Mouse (Mus musculus) gastrocnemius, adult 2 months (tissue): ENCODE data around the gene H2-M10.2. TPM values are rescaled to one million over a fixed set of nuclear protein-coding genes. Genes with fewer than 3 reads are reported as not detected.
A peak's percentile ranks its signal among the peaks of the same experiment; 100 is the strongest.

Experiments
- DNase-seq: peaks from one replicate; pipeline ENCODE4 v3.0.0; 2022
- H3K27ac ChIP-seq: fragments of 200-600 bp; 2 replicates; pipeline ENCODE4 v1.8.1; 2022; ENCODE audit warnings: mild to moderate bottlenecking
- H3K4me3 ChIP-seq: fragments of 200-600 bp; 2 replicates; pipeline ENCODE4 v1.8.1; 2022; ENCODE audit warnings: mild to moderate bottlenecking, moderate library complexity
- CTCF ChIP-seq: fragments of 200-600 bp; IDR thresholded peaks from 2 replicates; pipeline ENCODE4 v1.8.1; 2022; ENCODE audit warnings: antibody characterized with exemption, mild to moderate bottlenecking, moderate library complexity
- intact Hi-C: fragments of 180-260 bp; cut with DNase I; formaldehyde crosslinking; loops from one replicate; pipeline ENCODE4 v1.15.1; 2025
- total RNA-seq, 2 experiments: library from RNA; stranded (reverse); gene quantifications; 2 replicates each; pipeline ENCODE4 v1.2.3; 2021

Gene H2-M10.2
- total RNA-seq, 2 experiments from 2014 or later, result not detected

- H3K27ac ChIP-seq, result peak within 1 kb of the TSS; percentile 100
- no peak for TF ChIP-seq CTCF
- no peak for DNase-seq
- peak within 1 kb of the TSS; percentile 80 for H3K4me3 ChIP-seq
- intact Hi-C loops, result loop anchor here (10.0 kb wide), 1 partner anchor 683 kb away; the partner anchor contains the start of genes Ppp1r11, Znrd1 and Znrd1as
These were observed 14.6 kb downstream of the H2-M10.2 start, which contains the start of gene Trim39 for GRCm38 (mm10) chr17:36271586-36272256. Gene Trim39, minus strand, starts transcription at chr17:36272247.

GRCm38 (mm10) chr17:36270956-36271585 lies 15.2 kb downstream of the H2-M10.2 start:
- peak overlapping the region; percentile 80 for H3K4me3 ChIP-seq
- intact Hi-C loops, result loop anchor here (10.0 kb wide), 1 partner anchor 684 kb away; the partner anchor contains the start of genes Ppp1r11, Znrd1 and Znrd1as
- TF ChIP-seq CTCF, result no peak

GRCm38 (mm10) chr17:36265834-36266233 lies 20.5 kb downstream of the H2-M10.2 start:
- intact Hi-C loops, result no loop called here
- Histone ChIP-seq H3K27ac (no peak overlapping the region), H3K4me3 (no peak overlapping the region)
- peak; percentile 31; the same call in 1 of the 2 replicates for TF ChIP-seq CTCF
- DNase-seq, result no peak

More at GRCm38 (mm10) chr17:36270956-36271585, 15.2 kb downstream of the H2-M10.2 start:
- DNase-seq, result peak; percentile 93
- peak overlapping the region; percentile 100 for H3K27ac ChIP-seq

- no peak overlapping the region for H3K4me3 ChIP-seq
- intact Hi-C loops, result no loop called here
These were observed 21.9 kb downstream of the H2-M10.2 start for GRCm38 (mm10) chr17:36264273-36264925.

GRCm38 (mm10) chr17:36261511-36262166 lies 24.7 kb downstream of the H2-M10.2 start:
- no peak for TF ChIP-seq CTCF
- no peak overlapping the region for H3K27ac ChIP-seq
- no peak for DNase-seq
- intact Hi-C loops, result no loop called here
- H3K4me3 ChIP-seq, result no peak overlapping the region

More at GRCm38 (mm10) chr17:36264273-36264925, 21.9 kb downstream of the H2-M10.2 start:
- no peak for TF ChIP-seq CTCF
- H3K27ac ChIP-seq, result no peak overlapping the region
- DNase-seq, result no peak

- intact Hi-C loops, result no loop called here
- Histone ChIP-seq H3K27ac (peak within 1 kb of the TSS; percentile 91), H3K4me3 (peak within 1 kb of the TSS; percentile 96)
- TF ChIP-seq CTCF, result no peak
- no peak for DNase-seq
These were observed 28.3 kb downstream of the H2-M10.2 start, which contains the start of gene Rpp21 for GRCm38 (mm10) chr17:36257969-36258368. Gene Rpp21, minus strand, starts transcription at chr17:36258069.

- peak; percentile 89 for DNase-seq
- H3K4me3 ChIP-seq, result peak overlapping the region; percentile 96
- intact Hi-C loops, result no loop called here
- H3K27ac ChIP-seq, result peak overlapping the region; percentile 91
- TF ChIP-seq CTCF, result peak; percentile 74
These were observed 28.9 kb downstream of the H2-M10.2 start for GRCm38 (mm10) chr17:36257241-36257947.

GRCm38 (mm10) chr17:36253087-36253600 lies 33.1 kb downstream of the H2-M10.2 start:
- no peak overlapping the region for H3K4me3 ChIP-seq
- H3K27ac ChIP-seq, result no peak overlapping the region
- no peak for DNase-seq
- intact Hi-C loops, result no loop called here
- TF ChIP-seq CTCF, result no peak

GRCm38 (mm10) chr17:36252250-36252876 lies 33.9 kb downstream of the H2-M10.2 start:
- H3K27ac ChIP-seq, result no peak overlapping the region
- TF ChIP-seq CTCF, result no peak
- no peak for DNase-seq
- H3K4me3 ChIP-seq, result peak overlapping the region; percentile 36
- intact Hi-C loops, result no loop called here

- DNase-seq, result no peak
- intact Hi-C loops, result no loop called here
- Histone ChIP-seq H3K4me3 (no peak overlapping the region), H3K27ac (no peak overlapping the region)
- no peak for TF ChIP-seq CTCF
These were observed 37.4 kb downstream of the H2-M10.2 start for GRCm38 (mm10) chr17:36248886-36249285.

- peak; percentile 17; the same call in 1 of the 2 replicates for TF ChIP-seq CTCF
- intact Hi-C loops, result no loop called here
- H3K4me3 ChIP-seq, result no peak overlapping the region
- H3K27ac ChIP-seq, result no peak overlapping the region
- no peak for DNase-seq
These were observed 40.5 kb downstream of the H2-M10.2 start for GRCm38 (mm10) chr17:36245741-36246140.
